Mouse (Mus musculus) right cerebral cortex, adult 18-20 months (tissue): ENCODE measurements around the gene Slc35f3.
"Not testable (repeated sequence)": the region's sequence is repeated elsewhere in the genome, so short reads cannot be mapped to it uniquely, and the experiment has no call there.

Experiments used
- DNase-seq: peaks from one replicate; pipeline ENCODE4 v3.0.0; 2022; ENCODE audit warnings: mixed read lengths

Gene Slc35f3

GRCm38 (mm10) chr8:126339357-126339756, 41.0 kb downstream of the Slc35f3 start:
- no peak for DNase-seq

DNA sequence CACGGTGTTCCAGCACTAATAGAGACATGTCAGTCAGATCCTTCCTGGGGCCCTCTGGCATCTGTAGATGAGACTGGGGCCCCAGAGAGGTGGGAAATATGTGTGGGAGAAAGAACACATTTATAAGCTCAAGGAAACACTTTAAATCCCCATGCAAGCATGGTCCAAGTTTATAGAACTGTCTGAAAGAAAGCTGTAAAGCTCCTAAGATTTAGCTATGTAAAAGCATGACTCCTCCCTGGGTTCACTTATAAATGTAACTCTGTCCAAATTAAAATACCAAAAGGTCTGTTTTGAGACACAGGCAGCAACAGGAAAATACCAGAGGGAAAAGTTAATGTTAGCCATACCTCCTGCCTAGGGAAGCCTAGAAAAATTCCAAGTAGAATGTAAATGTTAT, 42.8 kb downstream of the Slc35f3 start:
- DNase-seq = no peak

- DNase-seq = no peak
Observed at GRCm38 (mm10) chr8:126343427-126343826, 45.1 kb downstream of the Slc35f3 start.

- no peak for DNase-seq
Observed at GRCm38 (mm10) chr8:126345100-126345499, 46.7 kb downstream of the Slc35f3 start.

GRCm38 (mm10) chr8:126353259-126353658, 54.9 kb downstream of the Slc35f3 start:
- no peak for DNase-seq

GRCm38 (mm10) chr8:126357946-126358345, 59.6 kb downstream of the Slc35f3 start:
- DNase-seq = no peak

- DNase-seq = no peak
Observed at GRCm38 (mm10) chr8:126359296-126359695, 60.9 kb downstream of the Slc35f3 start.

- no peak for DNase-seq
Observed at GRCm38 (mm10) chr8:126360106-126360505, 61.7 kb downstream of the Slc35f3 start.

GRCm38 (mm10) chr8:126360701-126361100, 62.3 kb downstream of the Slc35f3 start:
- DNase-seq = no peak

- no peak for DNase-seq
Observed at GRCm38 (mm10) chr8:126366251-126366650, 67.9 kb downstream of the Slc35f3 start.

- no peak for DNase-seq
Observed at GRCm38 (mm10) chr8:126368349-126369054, 70.1 kb downstream of the Slc35f3 start.

DNA sequence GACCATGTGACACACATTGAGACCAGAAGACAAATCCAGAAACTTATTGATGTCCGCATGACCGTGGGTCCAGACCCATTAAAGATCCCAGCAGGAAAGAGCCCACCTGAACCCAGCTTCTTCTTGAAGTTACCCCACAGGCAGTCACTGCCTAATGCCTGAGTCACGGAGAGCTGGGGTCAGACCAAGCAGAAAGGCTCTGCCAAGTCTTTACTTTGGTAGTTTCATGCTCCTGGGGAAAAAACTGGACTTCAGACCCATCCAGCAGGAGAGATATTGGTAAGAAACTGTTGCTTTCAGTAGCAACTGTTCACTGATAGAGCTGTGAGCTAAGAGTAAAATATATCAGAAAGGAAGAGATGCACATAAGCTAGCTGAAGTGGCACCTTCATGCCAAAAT, 73.5 kb downstream of the Slc35f3 start:
- DNase-seq = no peak

GRCm38 (mm10) chr8:126379580-126379979, 81.2 kb downstream of the Slc35f3 start:
- DNase-seq = no peak

DNA sequence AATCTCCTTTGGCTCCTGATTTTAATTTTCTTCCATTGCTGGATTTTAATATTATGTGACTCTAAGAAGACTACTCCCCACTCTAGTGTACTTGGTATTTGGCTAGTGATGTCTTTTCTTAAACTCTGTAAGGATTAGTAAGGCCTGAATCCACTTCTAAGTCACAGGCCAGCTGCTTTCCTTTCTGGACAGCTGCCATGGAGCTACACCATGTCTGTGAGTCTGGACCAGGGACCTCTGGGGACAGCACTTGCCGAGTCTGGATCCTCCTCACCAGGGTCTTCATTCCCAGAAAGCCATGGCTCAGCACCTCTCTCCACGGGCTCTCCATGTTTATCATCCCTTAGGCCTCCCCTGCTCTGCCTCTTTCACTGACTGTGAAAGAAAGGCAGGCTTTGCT, 81.8 kb downstream of the Slc35f3 start:
- DNase-seq = no peak

- no peak for DNase-seq
Observed at GRCm38 (mm10) chr8:126381299-126381698, 82.9 kb downstream of the Slc35f3 start.

- no peak for DNase-seq
Observed at GRCm38 (mm10) chr8:126382216-126382615, 83.9 kb downstream of the Slc35f3 start.

DNA sequence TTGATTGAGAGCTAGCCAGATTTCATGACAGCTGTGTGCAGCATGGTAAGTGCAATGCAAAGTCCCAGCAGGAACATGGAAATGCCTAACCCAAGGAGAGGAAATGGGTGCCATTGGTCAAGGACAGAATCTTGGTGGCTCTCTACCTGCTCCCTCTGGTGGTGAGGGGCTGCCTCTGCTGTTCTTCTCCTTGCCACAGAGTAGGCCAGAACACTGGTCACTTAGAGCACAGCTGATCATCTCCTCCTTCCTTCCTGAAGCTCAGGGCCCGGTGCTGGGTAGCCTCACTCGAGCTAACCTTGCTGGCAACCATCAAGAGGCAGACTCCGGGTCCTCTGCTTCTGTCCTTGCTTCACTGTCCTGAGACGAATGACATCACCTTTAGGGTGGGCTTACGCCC, 84.4 kb downstream of the Slc35f3 start:
- DNase-seq = peak; percentile 33

DNA sequence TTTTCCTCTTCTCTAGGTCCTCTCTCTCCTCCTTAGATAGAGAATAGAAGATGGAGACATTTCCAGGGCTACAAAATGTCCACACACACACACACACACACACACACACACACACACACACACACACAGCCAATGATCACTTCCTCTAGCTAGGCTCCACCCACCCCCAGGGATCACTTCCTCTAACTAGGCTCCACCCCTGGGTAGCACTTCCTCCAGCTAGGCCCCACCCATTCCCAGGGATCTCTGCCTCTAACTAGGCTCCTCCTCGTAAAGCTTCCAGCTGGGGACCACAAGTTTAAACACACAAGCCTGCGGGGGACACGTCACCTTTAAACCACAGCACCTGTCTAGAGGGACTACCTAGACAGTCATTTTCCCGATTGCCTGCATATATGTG, 89.2 kb downstream of the Slc35f3 start:
- DNase-seq = no peak

- DNase-seq = no peak
Observed at GRCm38 (mm10) chr8:126391541-126391940, 93.2 kb downstream of the Slc35f3 start.

DNA sequence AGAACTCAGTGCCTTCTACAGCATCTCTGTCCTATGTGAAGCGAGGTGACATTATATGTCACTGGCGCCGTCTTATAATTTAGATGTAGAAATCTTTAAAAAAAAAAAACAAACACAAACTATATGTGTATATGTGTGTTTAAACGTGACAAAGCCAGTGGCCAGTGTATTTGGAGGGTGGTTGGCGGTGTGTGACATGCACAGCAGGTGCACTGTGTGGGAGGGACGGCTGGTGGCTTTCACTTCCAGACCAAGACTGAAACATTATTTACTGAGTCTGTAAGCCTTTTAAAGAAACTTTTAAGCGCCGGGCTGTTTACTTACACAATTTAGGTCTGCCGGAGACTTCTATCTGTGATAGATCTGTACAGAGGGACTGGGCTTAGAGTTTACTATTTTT, 97.0 kb downstream of the Slc35f3 start:
- DNase-seq = no peak

DNA sequence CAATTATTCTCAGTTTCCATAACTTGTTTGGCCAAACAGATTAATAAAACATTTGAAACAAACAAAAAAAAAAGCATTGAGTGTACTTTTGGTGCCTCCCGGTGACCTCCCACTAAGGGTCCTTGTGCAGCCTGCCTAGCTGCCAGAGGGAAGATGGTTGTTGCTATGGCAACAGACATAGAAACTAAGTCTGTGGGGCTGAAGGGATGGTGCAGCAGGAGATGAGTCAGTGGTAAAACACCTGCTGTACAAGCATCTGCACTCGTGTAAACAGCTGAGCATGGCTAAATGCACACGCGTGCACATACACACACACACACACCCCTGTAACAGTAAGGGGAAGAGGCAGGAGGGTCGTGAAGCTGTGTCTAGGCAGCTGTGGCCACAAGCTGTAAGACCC, 97.6 kb downstream of the Slc35f3 start:
- peak; percentile 27 for DNase-seq

DNA sequence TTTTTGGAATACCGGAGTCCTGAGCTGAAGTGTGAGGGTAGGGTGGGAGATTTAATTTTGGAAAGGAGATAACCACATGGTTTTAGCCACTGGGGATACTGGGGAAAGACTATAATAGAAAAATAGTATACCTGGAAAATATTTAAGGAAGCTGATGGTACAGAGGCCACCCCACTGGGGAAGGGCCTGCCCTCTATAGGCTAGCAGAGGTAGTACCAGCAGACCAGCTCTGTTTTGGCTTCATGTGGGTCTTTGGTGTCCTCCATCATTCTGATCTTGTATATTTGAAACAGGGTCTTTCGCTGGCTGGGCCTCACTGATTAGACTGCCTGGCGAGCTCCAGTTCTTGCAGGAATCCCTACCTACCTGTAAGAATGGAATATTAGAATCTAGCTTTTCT, 100.0 kb downstream of the Slc35f3 start:
- no peak for DNase-seq

DNA sequence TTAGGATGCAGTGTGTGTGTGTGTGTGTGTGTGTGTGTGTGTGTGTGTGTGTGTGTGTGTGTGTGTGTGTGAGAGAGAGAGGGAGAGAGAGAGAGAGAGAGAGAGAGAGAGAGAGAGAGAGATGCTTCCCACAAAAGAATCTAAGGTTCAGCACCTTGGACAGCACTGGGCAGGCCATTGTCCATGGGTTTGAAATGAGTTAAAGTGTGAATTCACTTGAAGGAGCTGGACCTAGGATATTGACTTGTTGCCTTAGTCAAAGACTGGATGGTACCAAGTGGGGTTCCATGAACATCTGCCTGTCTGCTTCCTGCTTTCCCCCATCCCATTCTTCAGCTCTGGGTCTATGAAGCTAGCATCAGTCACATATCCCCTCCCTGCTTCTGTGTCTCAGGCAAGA, 106.2 kb downstream of the Slc35f3 start:
- not testable (repeated sequence) for DNase-seq

GRCm38 (mm10) chr8:126405030-126405429, 106.7 kb downstream of the Slc35f3 start:
- DNase-seq = no peak

GRCm38 (mm10) chr8:126420834-126421233, 122.5 kb downstream of the Slc35f3 start:
- no peak for DNase-seq
